Mouse (Mus musculus) gastrocnemius, postnatal 14 days (tissue): Measurements from ENCODE around the gene Gm5134. TPM values are rescaled to one million over a fixed set of nuclear protein-coding genes. Genes with fewer than 3 reads are reported as not detected.
"Not testable (repeated sequence)": the region's sequence is repeated elsewhere in the genome, so short reads cannot be mapped to it uniquely, and the experiment has no call there.

Experiments
- DNase-seq: peaks from one replicate; pipeline ENCODE4 v3.0.0; 2021; ENCODE audit warnings: mixed read lengths
- intact Hi-C: fragments of 180-260 bp; cut with DNase I; formaldehyde crosslinking; loops from one replicate; pipeline ENCODE4 v1.15.1; 2025; ENCODE audit warnings: low total_unique reads
- total RNA-seq, 2 experiments: library from RNA; stranded (reverse); gene quantifications; 2 replicates each; pipeline ENCODE4 v1.2.3; 2021

Gm5134 gene
- total RNA-seq, 2 experiments from 2014 or later = not detected

DNA sequence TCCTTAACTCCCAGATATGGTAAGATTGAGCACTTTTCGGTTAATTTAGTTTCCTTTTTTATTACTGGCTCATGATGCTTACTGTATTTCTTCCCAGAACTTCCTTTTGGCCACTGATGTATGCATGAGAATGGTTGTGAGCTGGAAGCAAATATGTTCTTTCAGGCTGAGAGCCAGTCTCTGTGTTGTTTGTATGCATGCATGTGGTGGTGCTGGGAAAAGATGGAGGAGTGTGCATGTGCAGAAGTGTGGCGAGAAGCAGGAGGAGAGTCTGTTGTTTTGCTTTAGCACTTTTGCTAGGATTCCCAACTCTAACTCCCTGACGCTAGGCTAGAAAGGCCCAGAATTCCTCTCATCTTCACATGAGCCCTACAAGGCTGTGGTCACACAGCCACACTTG, 25.1 kb downstream of the Gm5134 start:
- DNase-seq = no peak
- intact Hi-C loops = no loop called here

DNA sequence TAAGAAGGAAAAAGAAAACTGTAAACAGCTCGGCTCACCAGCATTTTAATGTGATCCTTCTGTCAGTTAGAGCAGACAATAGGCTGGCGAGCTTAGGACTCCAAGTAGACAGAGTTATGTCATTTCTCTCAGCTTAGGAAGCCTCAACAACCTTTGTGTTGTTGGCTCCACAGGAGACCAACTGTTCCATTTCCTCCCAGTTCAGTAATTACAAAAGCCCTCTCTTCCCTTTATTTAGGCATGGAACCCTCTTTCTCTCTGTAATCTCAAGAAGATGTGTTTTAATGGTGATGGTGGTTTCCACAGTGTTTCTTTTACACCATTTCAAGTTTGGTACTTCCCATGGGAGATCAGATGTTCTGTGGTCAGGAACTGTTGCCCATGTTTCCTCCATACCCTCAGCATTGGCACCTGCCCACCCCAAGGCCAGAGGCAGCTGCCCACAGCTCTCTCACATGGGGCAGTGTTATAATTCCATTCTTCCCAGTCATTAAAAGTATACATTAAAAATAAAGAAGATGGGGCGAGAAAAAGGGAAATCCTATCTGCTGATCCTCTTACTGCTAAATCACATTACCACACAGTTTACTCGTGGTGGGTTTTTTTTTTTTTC, 36.2 kb downstream of the Gm5134 start:
- DNase-seq = no peak
- intact Hi-C loops = no loop called here

DNA sequence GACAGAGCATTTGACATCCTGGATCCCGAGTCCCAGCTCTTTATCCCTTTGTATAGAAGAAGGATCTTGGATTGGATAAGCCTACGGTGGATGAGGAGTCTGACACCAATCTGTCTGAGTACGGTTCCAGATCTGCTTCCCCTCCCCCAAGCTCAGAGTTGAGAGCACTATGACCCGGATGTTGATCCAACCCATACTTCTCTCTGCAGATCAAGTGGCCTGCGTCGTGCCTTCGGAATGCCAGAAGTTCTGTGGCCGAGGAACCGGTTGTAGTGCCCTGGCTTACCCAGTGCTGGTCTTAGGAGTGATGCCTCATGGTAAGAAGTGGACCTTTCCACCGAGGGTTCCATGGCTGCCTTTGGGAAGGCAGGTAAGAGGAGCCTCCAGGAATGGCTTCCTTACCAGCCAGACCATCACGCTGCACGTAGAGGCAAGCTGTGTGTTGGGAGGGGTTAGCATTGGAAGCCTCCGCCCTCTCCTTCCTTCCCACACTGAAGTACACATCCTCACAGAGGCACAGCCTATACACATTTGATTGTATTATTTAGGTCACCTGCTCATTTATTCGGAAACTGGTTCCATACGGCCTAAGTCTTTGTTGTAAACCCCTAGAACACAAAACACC, 39.4 kb downstream of the Gm5134 start:
- intact Hi-C loops = no loop called here

DNA sequence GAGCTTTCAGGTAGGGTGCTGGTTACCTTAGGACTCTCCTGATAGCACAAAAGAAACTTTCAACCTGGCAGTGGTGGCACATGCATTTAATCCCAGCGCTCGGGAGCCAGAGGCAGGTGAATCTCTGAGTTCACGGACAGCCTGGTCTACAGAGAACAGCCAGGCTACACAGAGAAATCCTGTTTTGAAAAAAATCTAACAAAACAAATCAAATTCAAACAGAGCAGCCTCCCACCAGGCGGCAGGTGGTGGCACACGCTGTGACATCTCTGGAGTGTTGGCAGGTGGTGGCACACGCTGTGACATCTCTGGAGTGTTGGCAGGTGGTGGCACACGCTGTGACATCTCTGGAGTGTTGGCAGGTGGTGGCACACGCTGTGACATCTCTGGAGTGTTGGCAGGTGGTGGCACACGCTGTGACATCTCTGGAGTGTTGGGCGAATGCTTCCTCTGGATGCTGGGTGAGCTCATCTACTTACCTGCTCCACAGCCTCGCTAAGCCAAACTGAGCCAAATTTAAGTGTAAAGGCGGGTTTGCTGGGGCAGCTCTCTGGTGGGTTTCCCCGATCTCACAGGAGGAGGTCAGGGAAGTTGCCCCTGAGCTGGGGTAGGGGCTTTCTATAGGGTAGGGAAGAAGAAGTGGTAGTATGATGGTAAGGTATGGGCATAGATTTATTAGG, 40.4 kb downstream of the Gm5134 start:
- intact Hi-C loops, DNase-seq: not testable (repeated sequence)

More for the DNA sequence above, 39.4 kb downstream of the Gm5134 start:
- no peak for DNase-seq

DNA sequence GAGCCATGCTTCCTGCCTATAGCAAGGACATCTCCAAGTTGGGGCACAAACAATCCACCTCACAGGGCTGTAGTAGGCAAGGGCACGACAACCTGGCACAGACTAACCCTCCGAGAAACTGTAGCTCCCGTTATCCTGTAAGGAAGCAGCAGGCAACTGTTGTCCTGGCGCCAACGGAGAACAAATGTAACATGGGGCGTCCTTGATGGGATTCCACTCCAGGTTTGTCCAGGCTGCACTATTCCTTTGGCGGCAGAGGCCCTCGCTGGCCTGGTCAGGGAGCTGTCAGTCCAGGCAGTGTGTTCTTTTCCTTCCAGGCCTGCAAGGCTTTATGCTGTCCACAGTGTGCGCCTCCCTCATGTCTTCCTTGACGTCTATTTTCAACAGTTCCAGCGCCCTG, 41.1 kb downstream of the Gm5134 start:
- no peak for DNase-seq
- intact Hi-C loops = no loop called here

DNA sequence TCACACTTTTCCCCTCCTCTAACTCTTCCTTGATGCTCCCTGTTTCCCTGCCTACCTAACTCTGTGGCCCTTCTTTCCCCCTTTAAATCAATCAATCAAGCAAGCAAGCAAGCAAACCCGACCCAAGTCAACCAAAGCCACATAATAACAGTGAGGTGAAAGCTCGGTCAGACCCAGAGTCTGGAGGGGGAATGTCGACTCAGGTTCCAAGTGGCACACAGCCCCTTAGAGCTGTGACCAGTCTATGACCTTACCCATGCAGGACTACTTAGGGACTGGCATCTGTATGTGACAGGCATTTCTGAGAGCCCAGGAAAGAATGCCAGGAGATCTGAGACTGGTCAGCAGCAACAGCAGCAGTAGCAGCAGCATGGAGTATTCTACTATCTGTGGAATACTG, 42.0 kb downstream of the Gm5134 start:
- no peak for DNase-seq
- intact Hi-C loops = no loop called here

DNA sequence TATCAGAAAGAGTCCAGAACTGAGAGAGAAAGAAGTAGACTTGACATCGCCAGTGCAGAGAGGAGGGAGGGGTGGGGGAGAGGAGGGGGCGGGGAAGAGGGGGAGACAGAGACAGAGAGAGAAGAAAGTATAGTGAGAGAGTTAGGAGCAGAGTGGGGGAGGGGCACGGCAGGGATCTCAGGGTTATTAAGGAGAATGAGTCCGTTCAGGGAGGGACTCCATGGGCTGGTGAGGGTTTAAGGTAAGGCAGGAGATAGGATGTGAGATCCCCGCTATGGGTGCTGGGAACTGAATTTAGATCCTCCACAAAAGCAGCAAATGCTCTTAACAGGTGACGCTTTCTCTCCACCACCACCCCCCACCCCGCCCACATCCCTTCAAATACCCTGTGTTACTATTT, 46.8 kb downstream of the Gm5134 start:
- DNase-seq = no peak
- intact Hi-C loops = no loop called here

DNA sequence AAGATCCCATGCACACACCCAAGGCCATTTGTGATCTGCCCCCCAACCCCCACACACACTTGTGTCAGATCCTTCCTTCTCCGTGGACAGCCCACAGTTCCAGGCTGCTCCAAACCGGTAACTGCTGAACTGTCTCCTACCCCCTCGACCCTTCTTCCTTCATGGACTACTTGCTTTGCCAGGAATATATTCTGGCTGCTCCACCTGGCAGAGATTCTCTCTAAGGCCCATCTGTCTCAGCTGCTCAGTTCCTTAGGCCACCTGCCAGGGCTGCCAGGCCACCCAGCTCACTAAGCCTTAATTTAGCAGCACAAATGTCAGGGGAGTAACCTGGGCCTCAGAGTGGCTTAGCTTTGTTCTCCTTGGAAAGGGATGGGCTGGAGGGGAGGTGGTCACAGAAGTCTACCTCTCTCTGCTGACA, 47.8 kb downstream of the Gm5134 start:
- intact Hi-C loops = no loop called here
- DNase-seq = peak; percentile 54

DNA sequence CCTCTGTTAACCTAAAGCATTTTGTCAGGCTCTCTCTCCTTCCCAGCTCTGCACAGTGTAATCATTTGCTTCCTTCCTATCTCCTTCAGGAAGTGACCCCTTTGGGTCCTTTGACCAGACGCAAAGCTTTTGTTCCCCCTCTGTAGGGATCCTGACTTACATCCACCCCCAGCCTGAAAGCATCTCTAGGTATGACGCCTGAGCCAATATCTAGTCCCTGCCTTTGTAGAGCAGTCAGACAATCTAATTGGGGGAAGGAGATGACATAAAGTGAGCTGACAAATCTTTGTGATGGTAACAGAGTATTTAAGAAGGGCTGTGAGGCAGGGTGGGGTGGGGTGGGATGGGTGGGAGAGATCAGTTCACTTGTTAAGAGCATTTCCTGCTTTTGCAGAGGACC, 48.3 kb downstream of the Gm5134 start:
- intact Hi-C loops = no loop called here
- no peak for DNase-seq

DNA sequence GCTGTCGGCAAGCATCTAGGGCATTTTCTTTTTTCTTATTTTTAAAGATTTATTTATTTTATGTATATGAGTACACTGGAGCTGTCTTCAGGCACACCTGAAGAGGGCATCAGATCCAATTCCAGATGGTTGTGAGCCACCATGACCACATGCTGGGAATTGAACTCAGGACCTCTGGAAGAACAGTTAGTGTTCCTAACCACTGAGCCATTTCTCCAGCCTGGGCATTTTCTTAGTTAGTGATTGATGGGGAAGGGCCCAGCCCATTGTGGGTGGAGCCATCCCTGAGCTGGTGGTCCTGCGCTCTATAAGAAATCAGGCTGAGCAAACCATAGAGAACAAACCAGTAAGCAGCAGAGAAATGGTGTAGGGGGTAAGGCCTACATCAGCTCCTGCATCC, 48.9 kb downstream of the Gm5134 start:
- DNase-seq = no peak
- intact Hi-C loops = no loop called here

DNA sequence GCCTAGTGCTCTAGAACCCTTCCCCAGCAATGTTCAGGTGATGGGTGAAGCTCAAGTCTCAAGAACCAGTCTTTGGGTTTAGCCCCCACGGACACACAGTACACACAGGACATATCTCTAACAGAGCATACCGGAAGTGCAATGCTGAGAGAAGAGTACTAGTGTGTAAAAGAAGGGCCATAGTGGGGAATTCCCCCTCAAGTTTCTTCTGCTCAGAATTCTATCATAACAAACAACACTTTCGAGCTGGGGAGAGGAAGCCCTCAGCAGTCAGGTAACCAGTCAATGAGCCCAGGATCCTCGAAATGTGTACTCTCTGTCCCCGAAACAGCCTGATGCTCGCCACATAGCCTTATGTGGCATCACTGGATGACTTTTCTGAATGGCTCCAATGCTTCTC, 52.1 kb downstream of the Gm5134 start:
- no peak for DNase-seq
- intact Hi-C loops = no loop called here

DNA sequence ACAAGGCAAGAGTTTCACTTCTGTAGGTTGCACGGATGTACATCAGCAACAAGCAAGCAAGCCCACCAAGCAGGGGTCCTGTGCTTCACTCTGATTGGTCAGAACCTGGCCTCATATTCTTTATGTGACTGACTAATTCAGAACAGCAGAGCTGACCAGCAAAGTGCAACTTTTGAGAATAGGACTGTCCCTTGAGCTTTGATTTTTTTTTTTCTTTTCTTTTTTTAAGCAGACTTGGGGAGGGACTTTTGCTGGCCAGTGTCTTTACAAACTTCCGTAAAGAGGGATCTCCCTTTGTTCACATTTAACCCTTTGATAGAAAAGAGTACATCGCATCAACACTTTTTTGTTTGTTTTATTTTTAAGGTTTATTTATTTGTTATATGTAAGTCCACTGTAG, 55.5 kb downstream of the Gm5134 start:
- DNase-seq = no peak
- intact Hi-C loops = no loop called here

DNA sequence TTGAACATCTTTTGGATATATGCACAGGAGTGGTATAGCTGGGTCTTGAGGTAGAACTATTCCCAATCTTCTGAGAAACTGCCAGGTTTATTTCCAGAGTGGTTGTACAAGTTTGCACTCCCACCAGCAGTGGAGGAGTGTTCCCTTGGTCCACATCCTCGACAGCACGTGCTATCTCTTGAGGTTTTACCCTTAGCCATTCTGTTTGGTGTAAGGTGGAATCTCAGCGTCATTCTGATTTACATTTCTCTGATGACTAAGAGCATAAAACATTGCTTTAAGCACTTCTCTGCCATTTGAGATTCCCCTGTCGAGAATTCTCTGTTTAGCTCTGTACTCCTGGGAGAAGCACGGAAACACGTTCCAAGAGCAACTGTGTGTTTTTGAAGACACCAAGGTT, 58.6 kb downstream of the Gm5134 start:
- intact Hi-C loops = no loop called here
- DNase-seq = no peak

DNA sequence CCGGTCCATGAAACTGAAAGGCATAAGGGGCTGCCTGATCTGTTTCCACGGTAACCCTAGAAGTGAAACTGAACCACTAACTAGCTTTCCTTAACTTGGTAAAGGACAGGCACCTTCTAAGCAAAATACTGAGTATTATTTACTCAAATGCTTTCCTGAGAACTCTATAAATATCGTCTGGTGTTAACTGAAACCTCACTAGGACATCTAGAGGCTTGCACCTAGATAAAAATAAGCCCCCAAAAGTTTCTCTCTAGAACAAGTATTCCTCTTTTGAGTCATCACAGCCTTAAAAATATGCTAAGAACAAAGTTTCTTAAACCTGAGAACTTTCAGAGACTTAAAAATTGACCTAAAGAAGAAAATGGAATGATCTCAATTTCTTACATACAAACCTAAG, 62.6 kb downstream of the Gm5134 start:
- no peak for DNase-seq
- intact Hi-C loops = no loop called here

DNA sequence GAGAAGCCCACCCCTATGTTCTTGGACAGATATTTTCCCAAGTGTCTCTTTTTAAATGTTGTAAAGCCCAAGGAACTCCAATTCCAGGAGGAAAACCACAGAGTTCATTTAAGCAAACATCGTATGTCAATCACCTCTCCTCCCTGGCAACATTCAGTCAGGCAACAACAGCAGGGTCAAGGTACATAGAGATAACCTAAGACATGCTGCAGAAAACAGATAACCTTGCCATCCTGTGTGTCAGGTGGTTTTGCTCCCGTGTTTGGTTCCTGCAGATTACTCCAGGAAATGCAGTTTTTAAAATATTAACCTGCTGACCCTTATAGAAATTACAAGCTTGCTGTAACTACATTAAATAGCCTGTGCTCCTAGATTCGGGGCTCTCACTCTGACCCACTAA, 67.4 kb downstream of the Gm5134 start:
- intact Hi-C loops = no loop called here
- DNase-seq = no peak

DNA sequence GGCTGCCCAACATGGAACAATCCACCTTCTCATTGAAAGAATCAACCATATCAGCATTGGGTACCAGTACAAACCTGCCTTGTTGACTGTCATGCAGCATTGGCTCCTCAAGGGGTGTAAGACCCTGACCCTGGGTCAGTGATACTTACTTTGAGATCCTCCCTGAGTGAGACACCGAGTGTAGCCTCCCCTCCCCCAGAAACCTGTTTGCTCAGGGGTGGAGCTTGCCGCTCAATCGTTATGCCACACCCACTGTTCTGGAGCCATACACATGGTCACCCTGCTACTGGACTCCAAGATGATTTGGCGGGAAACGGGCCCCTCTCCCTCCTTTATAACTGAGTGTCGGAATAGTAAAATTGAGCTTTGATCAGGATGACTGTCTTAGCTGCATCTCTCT, 69.6 kb downstream of the Gm5134 start:
- no peak for DNase-seq
- intact Hi-C loops = no loop called here

DNA sequence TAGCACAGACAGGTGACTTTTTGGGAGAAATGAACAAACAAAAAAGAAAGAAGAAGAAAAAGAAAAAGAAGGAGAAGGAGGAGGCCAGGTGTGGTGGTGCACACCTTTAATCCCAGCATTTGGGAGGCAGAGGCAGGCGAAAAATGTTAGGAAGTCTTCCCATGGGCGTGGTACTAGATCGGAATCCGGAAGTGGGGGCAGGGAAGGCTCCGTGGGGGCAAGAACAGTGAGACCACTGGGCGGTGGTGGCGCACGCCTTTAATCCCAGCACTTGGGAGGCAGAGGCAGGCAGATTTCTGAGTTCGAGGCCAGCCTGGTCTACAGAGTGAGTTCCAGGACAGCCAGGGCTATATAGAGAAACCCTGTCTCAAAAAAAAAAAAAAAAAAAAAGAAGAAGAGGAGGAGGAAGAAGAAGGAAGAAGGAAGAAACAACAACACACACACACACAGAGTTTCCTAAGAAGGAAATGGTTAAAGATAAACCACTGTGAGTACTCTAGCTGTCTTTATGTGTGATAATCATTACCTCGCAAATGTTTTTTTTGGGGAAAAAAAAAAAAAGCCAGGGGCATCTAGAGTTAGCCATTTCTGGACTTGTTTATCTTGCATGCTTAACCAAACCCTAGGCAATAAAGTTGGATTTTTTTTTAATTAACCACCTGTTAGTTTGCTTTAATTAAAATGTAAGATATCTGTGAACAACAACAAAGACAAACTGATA, 71.3 kb downstream of the Gm5134 start:
- intact Hi-C loops = no loop called here
- no peak for DNase-seq

DNA sequence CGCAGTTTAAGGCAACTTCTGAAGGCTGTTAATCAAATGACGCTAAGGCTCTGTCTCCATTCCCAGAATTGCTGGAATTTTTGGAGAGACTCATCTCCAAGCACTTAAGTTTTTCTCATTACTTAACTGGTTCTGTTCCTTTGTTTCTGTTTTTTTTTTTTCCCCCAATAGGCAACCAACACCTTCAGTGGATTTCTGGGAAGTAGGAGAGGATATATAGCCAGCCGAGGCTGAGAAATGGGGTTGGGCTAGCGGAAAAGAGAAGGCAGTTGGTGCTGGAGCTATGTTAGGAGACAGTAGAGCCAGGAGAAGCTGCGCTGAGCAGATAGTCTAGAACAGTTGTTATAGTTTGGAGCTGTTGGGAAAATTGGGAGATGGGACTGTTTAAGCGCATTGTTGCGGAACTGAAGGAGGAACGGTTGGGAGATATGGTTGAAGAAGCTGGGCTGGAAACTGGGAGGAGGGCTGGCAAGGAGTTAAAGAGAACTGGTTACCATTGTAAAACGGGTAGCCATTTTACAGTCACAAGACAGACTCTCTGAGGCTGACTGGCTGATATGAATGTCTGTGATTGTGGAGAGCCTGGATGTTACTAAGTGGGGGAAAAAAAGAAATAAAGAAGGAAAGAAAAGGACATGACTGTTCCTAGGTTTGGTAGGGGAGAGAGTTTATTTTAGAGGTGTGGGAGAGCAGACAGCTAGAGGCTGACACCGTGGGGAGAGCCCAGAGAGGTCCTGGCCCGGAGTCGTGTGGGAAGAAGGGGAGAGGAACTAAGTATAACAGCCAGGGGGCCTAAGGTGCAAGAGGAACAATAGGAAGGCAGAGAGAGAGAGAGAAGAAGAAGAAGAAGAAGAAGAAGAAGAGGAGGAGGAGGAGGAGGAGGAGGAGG, 73.1 kb downstream of the Gm5134 start:
- no peak for DNase-seq
- intact Hi-C loops = no loop called here

DNA sequence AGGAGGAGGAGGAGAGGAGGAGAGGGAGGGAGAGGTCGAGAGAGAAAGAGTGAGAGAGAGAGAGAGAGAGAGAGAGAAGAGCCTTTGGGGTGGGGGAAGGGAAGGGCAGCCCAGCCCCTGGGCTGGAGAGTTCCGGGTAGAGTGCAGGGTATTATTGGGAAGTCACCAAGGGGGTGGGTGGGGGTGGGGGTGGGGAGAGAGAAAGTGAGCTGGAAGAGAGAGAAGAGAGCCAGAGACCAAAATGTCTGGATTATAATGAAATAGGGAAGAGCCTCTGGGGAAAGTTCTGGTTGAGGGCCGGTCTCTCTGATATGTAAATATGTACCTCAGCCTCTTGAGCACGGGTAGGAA, 73.7 kb downstream of the Gm5134 start:
- intact Hi-C loops = no loop called here
- DNase-seq = no peak

DNA sequence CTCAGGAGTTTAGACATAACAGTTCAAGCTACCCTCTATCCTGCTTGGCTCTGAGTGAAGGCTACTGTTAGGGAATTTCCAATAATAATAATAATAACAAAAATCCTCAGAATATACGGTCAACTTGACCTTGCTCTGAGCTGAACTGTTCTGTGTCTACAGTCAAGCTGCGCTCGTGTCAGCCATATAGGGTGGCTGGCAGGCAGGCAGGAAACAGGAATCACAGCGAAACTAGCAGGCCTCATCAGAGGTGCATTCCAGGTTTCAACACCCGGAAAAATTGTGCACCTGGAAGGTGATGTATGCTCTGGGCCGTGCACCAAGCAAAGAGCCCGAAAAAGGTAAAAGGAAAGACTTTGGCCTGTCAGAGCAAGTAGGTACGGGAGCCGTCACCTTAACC, 74.1 kb downstream of the Gm5134 start:
- intact Hi-C loops = no loop called here
- DNase-seq = no peak
